Mouse (Mus musculus) cerebral cortex, adult 2 months (tissue): ENCODE measurements around the gene D930048N14Rik.

Experiments used
- WGBS: fragments of 180-500 bp; shearing (Covaris S2); methylation state at CpG from one replicate; pipeline ENCODE4 v1.1.7; 2018; 5-methylcytosine and 5-hydroxymethylcytosine counted together

The D930048N14Rik gene

DNA sequence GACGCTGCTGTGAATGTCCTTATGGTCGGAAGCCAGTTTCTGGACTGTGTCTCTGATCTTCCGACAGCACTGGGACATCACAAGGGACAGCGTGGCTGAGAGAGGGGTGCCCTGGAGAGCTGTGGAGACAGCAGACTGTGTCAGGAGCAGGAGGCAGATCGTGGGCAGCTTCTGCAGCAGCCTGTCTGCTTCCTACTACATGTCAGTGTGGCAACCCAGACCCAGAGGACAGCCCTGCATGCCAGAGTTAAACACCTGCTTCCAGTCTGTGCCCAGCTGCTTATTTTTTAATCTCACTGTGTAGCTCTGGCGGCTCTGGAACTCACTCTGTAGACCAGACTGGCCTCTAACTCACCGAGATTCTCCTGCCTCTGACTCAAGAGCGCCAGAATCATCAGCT is 22.8 kb upstream of the D930048N14Rik start:
- 63% methylated on average over 8 of the region's 8 CpGs for WGBS

- 57% methylated on average over 15 of the region's 15 CpGs for WGBS
Observed at GRCm38 (mm10) chr11:51629651-51630314, 21.0 kb upstream of the D930048N14Rik start.

DNA sequence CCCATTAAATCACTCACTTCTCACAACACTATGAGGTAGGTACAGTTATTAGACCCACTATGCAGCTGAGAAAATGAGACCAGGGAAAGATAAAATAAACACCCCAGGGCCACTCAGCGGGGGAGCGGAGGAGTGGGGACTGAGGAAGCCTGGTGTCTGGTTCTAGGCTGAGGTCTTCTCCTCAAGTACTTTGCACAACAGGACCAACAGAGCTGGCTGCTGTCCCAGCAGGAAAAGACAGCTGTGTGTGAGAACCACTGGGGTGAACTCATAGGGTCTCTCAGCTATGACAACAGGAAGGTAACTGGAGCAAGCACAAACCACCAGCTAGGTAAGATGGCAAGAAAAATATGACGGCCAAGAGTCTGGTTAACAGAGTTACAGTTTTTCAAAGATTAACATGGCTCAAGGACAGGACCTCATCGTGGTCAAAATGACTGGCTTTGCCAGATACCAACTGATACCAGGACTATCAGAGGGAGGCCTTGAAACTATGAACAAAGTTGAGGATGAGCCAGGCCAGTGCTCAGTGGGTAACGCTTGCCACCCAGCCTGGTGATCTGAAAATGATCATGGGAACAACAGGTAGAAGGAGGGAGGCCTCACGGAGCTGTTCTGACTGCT is 18.5 kb upstream of the D930048N14Rik start:
- WGBS, result 81% methylated on average over 6 of the region's 6 CpGs

- WGBS, result 88% methylated on average over 7 of the region's 7 CpGs
Observed at GRCm38 (mm10) chr11:51633200-51633599, 17.6 kb upstream of the D930048N14Rik start.

DNA sequence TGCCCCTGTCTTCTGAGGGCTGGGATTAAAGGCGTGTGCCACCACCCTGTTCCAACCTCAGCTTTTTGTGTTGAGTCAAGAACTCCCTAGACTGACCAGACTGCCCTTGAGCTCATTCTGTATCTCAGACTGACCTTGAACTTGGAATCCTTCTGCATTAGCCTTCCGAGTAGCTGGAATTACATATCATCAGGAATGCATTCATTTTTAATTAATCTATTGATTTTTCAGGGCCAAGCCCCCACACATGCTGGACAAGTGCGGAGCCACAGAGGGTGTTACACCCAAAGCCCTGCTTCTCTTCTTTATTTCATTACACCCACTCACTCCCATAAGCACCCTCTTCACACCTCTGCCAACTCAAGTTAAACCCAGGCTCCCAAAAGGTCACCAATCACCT is 17.0 kb upstream of the D930048N14Rik start:
- 88% methylated on average over 3 of the region's 3 CpGs for WGBS

DNA sequence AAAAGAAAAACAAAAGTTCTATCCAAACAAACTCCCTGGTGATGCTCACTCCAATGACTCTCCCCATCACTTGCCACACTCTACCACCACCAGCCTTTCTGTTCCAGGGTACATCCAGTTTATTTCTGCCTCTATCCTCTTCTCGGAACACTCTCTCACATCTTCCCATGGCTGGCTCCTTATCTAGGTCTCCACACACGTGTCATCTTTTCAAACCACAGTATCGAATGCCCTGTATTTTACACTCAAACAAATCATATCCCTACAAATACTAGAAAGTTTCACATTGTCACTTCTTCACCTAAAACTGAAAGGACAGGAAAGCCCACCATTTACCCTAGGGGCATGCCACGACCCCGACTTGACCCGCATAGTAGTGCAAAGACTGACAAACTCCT is 15.6 kb upstream of the D930048N14Rik start:
- 2% methylated on average over 6 of the region's 6 CpGs for WGBS

DNA sequence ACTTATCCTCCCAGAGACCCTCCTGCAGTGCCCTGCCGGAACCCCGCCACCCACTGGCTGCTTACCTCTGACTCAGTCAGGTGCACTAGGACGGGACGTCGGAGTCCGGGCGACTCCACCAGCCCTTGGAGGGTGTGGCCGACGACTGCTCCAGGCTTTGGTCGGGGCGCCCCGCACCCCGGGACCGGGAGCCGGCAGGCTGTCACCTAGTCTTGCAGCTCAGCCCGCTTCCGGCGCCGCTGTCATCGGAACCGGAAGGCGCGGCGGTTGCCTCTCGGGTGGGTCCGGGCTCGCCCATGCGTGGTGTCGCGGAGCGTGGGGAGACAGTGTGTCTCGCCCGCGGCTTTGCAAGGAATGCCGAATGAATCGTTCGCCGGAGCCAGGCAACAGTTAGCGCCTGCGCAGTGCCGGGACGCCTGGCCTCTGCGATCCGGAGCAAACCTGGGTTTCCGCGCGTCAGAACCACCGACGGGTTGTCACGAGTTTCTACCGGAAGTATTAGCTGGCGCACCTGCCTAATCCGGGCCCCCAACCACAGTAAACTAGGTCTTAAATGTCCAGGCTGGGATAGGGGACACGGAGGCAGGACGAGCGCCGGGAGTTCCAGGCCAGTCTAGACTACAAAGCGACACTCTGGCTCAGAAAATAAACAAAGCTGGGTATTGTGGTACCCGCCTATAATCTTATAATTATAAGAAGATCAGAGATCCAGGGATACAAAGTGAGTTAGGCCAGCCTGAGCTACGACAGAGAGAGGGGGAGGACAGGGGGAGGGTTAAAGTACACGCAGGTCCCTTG is 15.0 kb upstream of the D930048N14Rik start, which contains the start of gene Rmnd5b:
TSS of gene Rmnd5b (minus strand) at position 372 of the 798 bp plus-strand sequence.
- WGBS, result under 1% methylated on average over 61 of the region's 61 CpGs

DNA sequence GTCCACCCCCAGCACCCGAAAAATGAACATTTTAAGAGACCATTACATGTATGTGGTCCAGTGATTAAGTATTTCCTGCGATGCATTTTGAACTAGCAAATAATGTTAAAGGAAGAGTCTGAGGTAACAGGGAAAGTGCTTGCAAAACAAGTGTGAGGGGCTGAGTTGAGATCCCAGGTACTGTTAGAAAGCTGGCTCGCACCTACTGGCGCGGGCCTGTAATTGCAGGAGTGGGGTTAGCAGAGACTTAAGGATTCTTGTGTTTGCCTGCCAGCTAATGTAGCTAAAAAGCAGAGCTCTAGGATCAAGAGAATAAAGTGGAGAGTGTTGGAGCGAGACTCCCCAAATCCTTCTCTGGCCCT is 14.4 kb upstream of the D930048N14Rik start:
- WGBS, result 6% methylated on average over 6 of the region's 6 CpGs

DNA sequence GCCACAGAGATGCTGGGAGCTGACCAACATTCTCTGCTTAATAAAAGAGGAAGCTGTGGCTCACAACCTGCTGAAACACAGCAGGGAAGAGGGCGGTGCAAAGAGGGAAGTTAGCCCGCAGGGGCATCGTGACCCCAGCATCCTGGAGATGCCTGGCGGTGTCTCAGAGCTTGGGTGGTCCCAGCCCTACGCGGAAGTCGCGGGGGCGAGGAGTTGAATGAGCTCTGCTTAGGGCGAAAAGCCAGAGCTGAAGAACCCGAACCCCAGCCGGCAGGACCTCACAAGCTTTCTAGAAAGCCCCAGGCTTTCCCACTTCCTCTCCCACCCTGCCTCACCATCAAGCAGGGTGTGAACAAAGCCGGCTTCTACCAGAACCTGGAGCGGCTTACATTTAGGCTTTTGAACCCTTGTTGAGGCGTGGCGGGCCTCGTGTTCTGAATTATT is 12.8 kb upstream of the D930048N14Rik start:
- 11% methylated on average over 17 of the region's 17 CpGs for WGBS

DNA sequence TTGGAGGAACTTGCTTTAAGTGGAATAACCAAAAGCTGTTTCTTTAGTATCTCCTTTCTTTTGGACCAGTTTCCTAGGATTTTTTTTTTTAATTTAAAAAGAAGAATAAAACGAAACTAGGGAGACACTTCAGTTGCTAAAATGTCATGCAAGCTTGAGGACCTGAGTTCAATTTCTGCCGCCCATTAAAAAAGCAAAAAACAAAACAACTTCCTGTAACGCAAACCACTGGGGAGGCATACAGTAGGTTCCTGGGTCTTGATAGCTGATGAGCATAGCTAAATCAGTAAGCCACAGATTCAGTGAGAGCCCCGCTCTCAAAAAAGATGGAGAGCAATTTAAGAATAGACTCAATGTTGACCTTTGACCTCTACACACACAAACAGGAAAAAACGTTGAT is 12.3 kb upstream of the D930048N14Rik start:
- WGBS, result 75% methylated on average over 5 of the region's 5 CpGs

DNA sequence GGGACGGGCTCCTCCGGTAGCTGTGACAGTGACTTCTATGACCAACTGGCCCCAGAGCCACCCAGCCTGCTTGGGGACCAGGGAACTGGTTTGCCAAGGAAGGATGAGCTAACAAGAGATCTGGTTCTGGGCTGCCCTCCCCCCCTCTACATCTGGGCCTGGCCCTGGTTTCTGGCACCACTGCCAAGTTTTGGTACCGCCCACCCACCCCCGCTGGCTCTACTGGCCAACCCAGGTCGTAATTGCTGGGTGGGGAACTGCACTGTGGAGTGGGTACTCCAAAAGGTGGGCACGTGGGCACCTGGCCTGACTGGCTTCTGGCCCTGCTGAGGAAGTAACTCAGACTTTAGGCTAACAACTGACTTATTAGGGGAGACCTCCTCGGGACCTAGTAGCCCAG is 10.0 kb upstream of the D930048N14Rik start:
- 60% methylated on average over 7 of the region's 7 CpGs for WGBS

- 76% methylated on average over 9 of the region's 9 CpGs for WGBS
Observed at GRCm38 (mm10) chr11:51643202-51643601, 7.6 kb upstream of the D930048N14Rik start.

DNA sequence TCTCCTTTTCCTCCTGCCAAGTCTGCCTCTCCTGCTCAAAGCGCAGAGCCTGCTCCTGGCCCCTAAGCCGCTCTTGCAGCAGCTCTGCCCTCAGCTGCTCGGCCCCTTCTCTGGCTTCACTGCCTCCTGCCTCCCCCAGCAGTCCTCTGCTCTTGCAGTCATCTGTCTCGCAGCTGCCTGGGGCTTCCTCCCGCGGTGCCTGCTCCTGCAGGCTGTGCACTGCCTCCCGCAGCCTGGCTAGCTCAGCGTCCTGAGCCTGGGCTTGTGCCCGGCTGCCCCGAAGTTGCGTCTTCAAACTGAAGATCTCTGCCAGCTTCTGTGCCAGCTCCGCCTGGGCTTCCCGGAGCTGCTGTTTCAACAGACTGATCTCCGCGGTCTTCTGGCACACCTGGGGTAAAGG is 7.0 kb upstream of the D930048N14Rik start:
- 38% methylated on average over 15 of the region's 15 CpGs for WGBS

- 88% methylated on average over 16 of the region's 16 CpGs for WGBS
Observed at GRCm38 (mm10) chr11:51644217-51644616, 6.5 kb upstream of the D930048N14Rik start.

GRCm38 (mm10) chr11:51645293-51645692 is 5.5 kb upstream of the D930048N14Rik start:
- WGBS, result 68% methylated on average over 13 of the region's 13 CpGs

GRCm38 (mm10) chr11:51646245-51646644 is 4.5 kb upstream of the D930048N14Rik start:
- WGBS, result 82% methylated on average over 7 of the region's 7 CpGs

DNA sequence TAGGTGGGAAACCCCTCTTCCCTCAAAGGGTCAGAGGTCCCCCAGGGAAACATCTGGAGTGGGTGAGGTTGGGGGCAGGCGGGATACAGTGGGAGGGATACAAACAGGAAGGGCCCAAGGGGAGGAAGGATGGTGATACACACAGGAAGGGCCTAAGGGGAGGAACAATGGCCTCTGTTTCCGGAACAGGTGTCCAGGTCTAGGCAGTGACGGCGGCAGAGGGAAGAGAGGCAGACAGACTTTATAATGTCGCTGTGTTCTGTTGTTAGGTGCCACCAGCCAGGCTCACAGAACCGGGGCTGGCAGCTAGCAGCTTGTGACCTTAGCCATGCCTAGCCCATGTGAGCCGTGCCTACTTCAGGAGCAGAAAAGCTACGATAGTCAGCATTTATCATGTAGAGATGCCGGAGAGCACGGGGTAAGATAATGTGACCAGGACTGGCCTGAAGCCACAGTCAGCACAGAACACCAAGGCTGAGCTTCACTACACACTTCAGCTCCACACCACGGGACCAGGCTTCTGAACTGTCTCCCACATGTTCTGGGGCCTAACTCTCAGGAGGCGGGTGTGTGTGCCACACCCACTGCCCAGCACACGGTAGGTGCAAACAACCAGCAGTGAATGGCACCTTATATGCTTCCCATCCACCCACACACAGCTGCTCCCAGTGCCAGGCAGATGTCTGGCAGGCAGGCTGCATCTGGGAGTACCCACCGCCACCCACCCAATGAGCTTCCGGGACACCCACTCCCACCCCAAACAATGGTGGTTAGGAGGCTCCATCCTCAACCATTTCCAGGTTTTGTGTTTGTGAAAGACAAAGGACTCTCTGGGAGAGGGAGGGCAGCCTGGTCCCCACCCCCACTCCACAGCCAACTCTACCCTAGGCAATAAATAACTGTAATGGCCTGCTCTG is 3.7 kb upstream of the D930048N14Rik start:
- WGBS, result 59% methylated on average over 15 of the region's 15 CpGs

DNA sequence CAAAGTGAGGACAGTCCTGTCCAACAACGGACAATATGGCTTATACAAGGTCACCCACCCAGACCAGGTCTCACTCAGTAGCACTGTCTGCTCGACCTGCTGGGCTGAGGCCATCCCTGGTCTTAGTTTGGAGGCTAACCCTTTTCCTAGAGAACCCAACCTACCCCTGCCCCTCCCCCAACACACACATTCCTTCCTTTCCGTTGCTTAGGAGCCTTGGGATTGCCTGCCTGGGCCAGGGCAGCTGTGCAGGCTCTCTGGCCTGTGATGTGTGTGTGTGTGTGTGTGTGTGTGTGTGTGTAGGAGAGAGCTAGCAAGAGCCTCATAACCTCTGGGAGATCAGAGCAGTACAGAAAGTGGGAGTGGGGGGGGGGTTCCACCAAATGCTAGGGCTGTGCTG is 2.2 kb upstream of the D930048N14Rik start:
- 47% methylated on average over 3 of the region's 3 CpGs for WGBS

- WGBS, result 52% methylated on average over 11 of the region's 11 CpGs
Observed at GRCm38 (mm10) chr11:51649111-51649888, 1.5 kb upstream of the D930048N14Rik start.

DNA sequence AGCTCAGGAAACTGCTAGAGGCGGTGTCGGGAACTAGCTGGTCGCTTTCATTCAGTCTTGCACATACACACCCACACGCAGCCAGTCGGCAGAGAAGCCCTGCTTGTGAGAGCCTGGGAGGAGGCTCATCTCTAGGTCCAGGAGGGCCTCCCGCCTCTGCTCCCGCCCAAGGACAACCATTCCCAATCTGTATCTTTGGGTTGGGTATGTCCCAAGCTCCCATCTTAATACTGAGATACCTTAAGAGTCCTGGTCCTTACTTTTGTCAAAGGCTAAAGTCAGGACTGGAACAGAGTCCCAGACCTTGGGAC is 910 bp upstream of the D930048N14Rik start:
- WGBS, result 14% methylated on average over 7 of the region's 7 CpGs

DNA sequence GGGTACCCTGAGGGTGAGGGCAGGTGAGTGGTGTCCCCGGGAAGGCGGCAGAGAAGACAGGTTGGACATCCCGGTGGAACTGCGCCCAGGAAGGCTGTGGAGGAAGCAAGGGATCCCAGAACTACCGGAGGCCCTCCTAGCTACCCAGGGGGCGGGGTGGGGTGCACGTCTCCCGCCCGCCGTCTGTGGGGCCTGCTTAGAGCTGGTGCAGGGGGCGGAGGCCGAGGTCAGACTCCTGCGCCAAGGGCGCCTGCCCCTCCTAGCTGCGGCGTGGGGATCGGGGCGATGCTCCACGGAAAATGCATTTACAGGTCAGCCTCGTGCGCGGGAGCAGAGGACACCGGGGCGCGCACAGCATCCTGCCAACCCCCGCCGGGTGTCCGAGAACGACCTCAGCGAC is 493 bp upstream of the D930048N14Rik start:
- 1% methylated on average over 30 of the region's 30 CpGs for WGBS
